Mouse (Mus musculus): ENCODE results near the gene Meaf6. TPM values are rescaled to one million over a fixed set of nuclear protein-coding genes. Genes with fewer than 3 reads are reported as not detected.
A peak's percentile ranks its signal among the peaks of the same experiment; 100 is the strongest.

The Meaf6 gene
- polyA plus RNA-seq, 1 experiment, result 35.7 TPM

GRCm38 (mm10) chr4:125123279-125123671 is 38.3 kb downstream of the Meaf6 start:
- TF ChIP-seq CTCF (IDR thresholded peaks at IDR 0.05; ENCODE audit: borderline replicate concordance, insufficient read depth, low read length) (no peak), POLR2A (IDR thresholded peaks at IDR 0.05; ENCODE audit: low read depth, low read length) (peak; percentile 11; the same call in 1 of the 2 replicates)
- H3K27ac ChIP-seq (ENCODE audit: insufficient read depth, low read length), result peak overlapping the region; percentile 90
- peaks cover 26% of the 10 kb centered on the region for H3K4me1 ChIP-seq (ENCODE audit: control insufficient read depth, insufficient read depth, low read length)
- H3K4me3 ChIP-seq (ENCODE audit: insufficient read depth, low read length), result no peak overlapping the region

- TF ChIP-seq CTCF (IDR thresholded peaks at IDR 0.05; ENCODE audit: borderline replicate concordance, insufficient read depth, low read length) (no peak), POLR2A (IDR thresholded peaks at IDR 0.05; ENCODE audit: low read depth, low read length) (no peak)
- peak overlapping the region; percentile 49 for H3K27ac ChIP-seq (ENCODE audit: insufficient read depth, low read length)
- H3K4me3 ChIP-seq (ENCODE audit: insufficient read depth, low read length), result no peak overlapping the region
These were observed 39.7 kb downstream of the Meaf6 start for GRCm38 (mm10) chr4:125124424-125125209.

GRCm38 (mm10) chr4:125125361-125125921 is 40.5 kb downstream of the Meaf6 start:
- no peak overlapping the region; the same call in 1 of the 2 replicates for H3K4me3 ChIP-seq (ENCODE audit: insufficient read depth, low read length)
- TF ChIP-seq POLR2A (IDR thresholded peaks at IDR 0.05; ENCODE audit: low read depth, low read length), result no peak
- no peak for TF ChIP-seq CTCF (IDR thresholded peaks at IDR 0.05; ENCODE audit: borderline replicate concordance, insufficient read depth, low read length)
- peak overlapping the region; percentile 49 for H3K27ac ChIP-seq (ENCODE audit: insufficient read depth, low read length)
- H3K4me1 ChIP-seq (ENCODE audit: control insufficient read depth, insufficient read depth, low read length), result peaks cover 26% of the 10 kb centered on the region

More at GRCm38 (mm10) chr4:125124424-125125209, 39.7 kb downstream of the Meaf6 start:
- H3K4me1 ChIP-seq (ENCODE audit: control insufficient read depth, insufficient read depth, low read length), result peaks cover 26% of the 10 kb centered on the region

GRCm38 (mm10) chr4:125126186-125126585 is 41.3 kb downstream of the Meaf6 start:
- Histone ChIP-seq H3K4me3 (ENCODE audit: insufficient read depth, low read length) (peak overlapping the region; percentile 70; the same call in 1 of the 2 replicates), H3K4me1 (ENCODE audit: control insufficient read depth, insufficient read depth, low read length) (peaks cover 29% of the 10 kb centered on the region)
- TF ChIP-seq POLR2A (IDR thresholded peaks at IDR 0.05; ENCODE audit: low read depth, low read length) (no peak), CTCF (IDR thresholded peaks at IDR 0.05; ENCODE audit: borderline replicate concordance, insufficient read depth, low read length) (no peak)

GRCm38 (mm10) chr4:125126761-125127160 is 41.8 kb downstream of the Meaf6 start:
- H3K4me3 ChIP-seq (ENCODE audit: insufficient read depth, low read length), result peak overlapping the region; percentile 70
- peak overlapping the region; percentile 16; the same call in 1 of the 2 replicates for H3K27ac ChIP-seq (ENCODE audit: insufficient read depth, low read length)
- H3K4me1 ChIP-seq (ENCODE audit: control insufficient read depth, insufficient read depth, low read length), result peaks cover 31% of the 10 kb centered on the region
- no peak for TF ChIP-seq CTCF (IDR thresholded peaks at IDR 0.05; ENCODE audit: borderline replicate concordance, insufficient read depth, low read length)
- no peak for TF ChIP-seq POLR2A (IDR thresholded peaks at IDR 0.05; ENCODE audit: low read depth, low read length)

More at GRCm38 (mm10) chr4:125126186-125126585, 41.3 kb downstream of the Meaf6 start:
- H3K27ac ChIP-seq (ENCODE audit: insufficient read depth, low read length), result no peak overlapping the region

GRCm38 (mm10) chr4:125127305-125128084 is 42.6 kb downstream of the Meaf6 start, which contains the start of gene Zc3h12a:
Gene Zc3h12a, minus strand, starts transcription at chr4:125127840.
- TF ChIP-seq CTCF (IDR thresholded peaks at IDR 0.05; ENCODE audit: borderline replicate concordance, insufficient read depth, low read length) (no peak), POLR2A (IDR thresholded peaks at IDR 0.05; ENCODE audit: low read depth, low read length) (peak; percentile 64)
- H3K27ac ChIP-seq (ENCODE audit: insufficient read depth, low read length), result peak within 1 kb of the TSS; percentile 16; the same call in 1 of the 2 replicates

GRCm38 (mm10) chr4:125131493-125131892 is 46.6 kb downstream of the Meaf6 start:
- no peak for TF ChIP-seq CTCF (IDR thresholded peaks at IDR 0.05; ENCODE audit: borderline replicate concordance, insufficient read depth, low read length)
- TF ChIP-seq POLR2A (IDR thresholded peaks at IDR 0.05; ENCODE audit: low read depth, low read length), result no peak
- H3K27ac ChIP-seq (ENCODE audit: insufficient read depth, low read length), result peak overlapping the region; percentile 80
- H3K4me1 ChIP-seq (ENCODE audit: control insufficient read depth, insufficient read depth, low read length), result peaks cover 9% of the 10 kb centered on the region; the same call in 1 of the 2 replicates
- no peak overlapping the region for H3K4me3 ChIP-seq (ENCODE audit: insufficient read depth, low read length)

More at GRCm38 (mm10) chr4:125127305-125128084, 42.6 kb downstream of the Meaf6 start, which contains the start of gene Zc3h12a:
- peak within 1 kb of the TSS; percentile 70 for H3K4me3 ChIP-seq (ENCODE audit: insufficient read depth, low read length)
- H3K4me1 ChIP-seq (ENCODE audit: control insufficient read depth, insufficient read depth, low read length), result peaks cover 24% of the 10 kb centered on the region

GRCm38 (mm10) chr4:125132394-125132793 is 47.5 kb downstream of the Meaf6 start:
- H3K4me3 ChIP-seq (ENCODE audit: insufficient read depth, low read length), result no peak overlapping the region
- H3K4me1 ChIP-seq (ENCODE audit: control insufficient read depth, insufficient read depth, low read length), result peaks cover 5% of the 10 kb centered on the region; the same call in 1 of the 2 replicates
- peak; percentile 32; the same call in 1 of the 2 replicates for TF ChIP-seq CTCF (IDR thresholded peaks at IDR 0.05; ENCODE audit: borderline replicate concordance, insufficient read depth, low read length)
- TF ChIP-seq POLR2A (IDR thresholded peaks at IDR 0.05; ENCODE audit: low read depth, low read length), result no peak
- H3K27ac ChIP-seq (ENCODE audit: insufficient read depth, low read length), result peak overlapping the region; percentile 80; the same call in 1 of the 2 replicates

- TF ChIP-seq CTCF (IDR thresholded peaks at IDR 0.05; ENCODE audit: borderline replicate concordance, insufficient read depth, low read length) (no peak), POLR2A (IDR thresholded peaks at IDR 0.05; ENCODE audit: low read depth, low read length) (no peak)
- H3K27ac ChIP-seq (ENCODE audit: insufficient read depth, low read length), result peak overlapping the region; percentile 23; the same call in 1 of the 2 replicates
- peaks cover 5% of the 10 kb centered on the region; the same call in 1 of the 2 replicates for H3K4me1 ChIP-seq (ENCODE audit: control insufficient read depth, insufficient read depth, low read length)
- no peak overlapping the region for H3K4me3 ChIP-seq (ENCODE audit: insufficient read depth, low read length)
These were observed 49.3 kb downstream of the Meaf6 start for GRCm38 (mm10) chr4:125134192-125134591.
